ENCODE assay signal across 8 mouse cellular contexts in the genomic region with DNA sequence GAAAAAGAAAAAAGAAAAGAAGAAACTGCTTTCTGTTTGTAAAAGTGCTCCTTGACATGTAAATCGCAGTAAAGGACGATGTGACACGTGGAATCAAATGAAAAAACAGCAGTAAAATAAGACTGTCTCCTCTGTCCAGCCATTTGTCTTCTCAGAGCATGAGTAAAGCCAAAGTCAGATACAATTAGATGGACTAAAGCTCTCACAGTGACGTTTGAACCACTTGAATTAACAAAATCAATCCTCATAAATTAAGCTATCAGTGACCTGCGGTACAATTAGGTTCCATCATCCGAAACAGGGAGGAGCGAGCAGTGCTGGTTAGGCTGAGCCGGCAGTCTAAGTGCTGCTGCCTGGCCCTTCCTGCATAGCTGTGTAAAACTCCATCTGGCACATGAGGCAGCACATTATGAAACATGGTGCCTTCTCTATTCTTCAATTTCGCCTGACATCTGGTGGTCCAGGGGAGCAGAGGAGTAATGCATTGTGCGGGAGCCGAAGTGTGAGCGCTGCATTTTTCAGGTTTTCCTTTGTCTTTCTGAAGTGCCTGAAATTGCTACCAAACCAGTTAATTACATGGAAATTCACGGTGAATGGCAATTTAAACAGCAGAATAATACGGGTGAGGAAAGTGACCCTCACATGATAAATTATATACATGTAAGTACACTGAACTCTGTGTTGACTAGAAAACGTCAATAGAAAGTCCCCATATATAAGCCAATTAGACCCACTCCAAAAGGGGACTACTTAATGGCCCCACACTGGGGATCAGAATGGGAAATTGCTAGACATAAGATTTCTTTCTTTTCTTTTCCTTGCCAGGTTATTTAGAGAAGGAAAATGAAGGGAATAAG.
DNase-seq lines count a peak whose midpoint lies in the region; ATAC-seq and TF ChIP-seq lines count a peak whose summit lies in the region.

No protein-coding gene starts in this region.

- H3K27me3 ChIP-seq in kidney, adult 2 months (replicated peaks; ENCODE audit: control insufficient read depth, insufficient read depth, low read length), result no peaks in the 10 kb centered on the region; the same call in 1 of the 2 replicates
- H3K27me3 ChIP-seq in kidney, embryonic 16.5 days (ENCODE audit: insufficient read depth, low read length), result no peaks in the 10 kb centered on the region
- no peaks in the 10 kb centered on the region for H3K27me3 ChIP-seq in limb, embryonic 12.5 days

- ATAC-seq in kidney, embryonic 16.5 days (ENCODE audit: low FRiP score, low TSS enrichment), result peak; percentile 42; the same call in 1 of the 2 replicates
- ATAC-seq in limb, embryonic 12.5 days (ENCODE audit: insufficient number of reproducible peaks, insufficient read depth, low FRiP score, low TSS enrichment, low read depth), result peak; percentile 56; the same call in 1 of the 2 replicates

- TF ChIP-seq CTCF in kidney, adult 2 months (conservative IDR thresholded peaks at IDR 0.05; ENCODE audit: insufficient read depth, insufficient read length, low read depth, low read length), result no peak

- H3K9me3 ChIP-seq in kidney, embryonic 16.5 days (ENCODE audit: low read length), result no peaks in the 10 kb centered on the region
- no peaks in the 10 kb centered on the region for H3K9me3 ChIP-seq in limb, embryonic 12.5 days

- DNase-seq in kidney, adult 2 months, result peak; percentile 3
- DNase-seq in kidney, adult 18-20 months, result no peak
- DNase-seq in right cerebral cortex, postnatal 14 days, result peak; percentile 22
- DNase-seq in B cell, adult 2 months, result no peak
- no peak for DNase-seq in heart, postnatal 36 days
- DNase-seq in urinary bladder, adult 18-20 months (ENCODE audit: low spot score in 2 of 2), result no peak

- intact Hi-C loops in heart, postnatal 36 days (cut with DNase I), result no loop called here

- H3K4me1 ChIP-seq in kidney, adult 2 months (ENCODE audit: control insufficient read depth, insufficient read depth, low read length), result no peaks in the 10 kb centered on the region
- no peaks in the 10 kb centered on the region for H3K4me1 ChIP-seq in kidney, embryonic 16.5 days (ENCODE audit: insufficient read depth, low read length)
- peaks cover 26% of the 10 kb centered on the region for H3K4me1 ChIP-seq in limb, embryonic 12.5 days (replicated peaks)

- H3K9ac ChIP-seq in kidney, embryonic 16.5 days (replicated peaks; ENCODE audit: low read length), result no peak overlapping the region
- H3K9ac ChIP-seq in limb, embryonic 12.5 days (replicated peaks), result no peak overlapping the region

- TF ChIP-seq POLR2A in kidney, adult 2 months (IDR thresholded peaks at IDR 0.05; ENCODE audit: low read depth, low read length), result no peak

- no peak overlapping the region for H3K27ac ChIP-seq in kidney, adult 2 months (ENCODE audit: insufficient read depth, low read depth, low read length)
- no peak overlapping the region for H3K27ac ChIP-seq in kidney, embryonic 16.5 days (ENCODE audit: low read length)
- no peak overlapping the region for H3K27ac ChIP-seq in limb, embryonic 12.5 days

- WGBS in kidney, adult 2 months, result 48% methylated on average over 15 of the region's 15 CpGs
- 39% methylated on average over 15 of the region's 15 CpGs for WGBS in kidney, embryonic 16.5 days
- 25% methylated on average over 15 of the region's 15 CpGs for WGBS in limb, embryonic 12.5 days

- H3K4me3 ChIP-seq in kidney, adult 2 months (ENCODE audit: insufficient read depth, low read depth, low read length), result no peak overlapping the region
- H3K4me3 ChIP-seq in kidney, embryonic 16.5 days (ENCODE audit: low read length), result no peak overlapping the region
- no peak overlapping the region for H3K4me3 ChIP-seq in limb, embryonic 12.5 days (replicated peaks)

- H3K36me3 ChIP-seq in kidney, adult 2 months (ENCODE audit: control insufficient read depth, insufficient read depth, low read length), result no peaks in the 10 kb centered on the region
- H3K36me3 ChIP-seq in kidney, embryonic 16.5 days (ENCODE audit: insufficient read depth, low read length), result no peaks in the 10 kb centered on the region
- H3K36me3 ChIP-seq in limb, embryonic 12.5 days, result no peaks in the 10 kb centered on the region

- no peak overlapping the region for H3K4me2 ChIP-seq in kidney, embryonic 16.5 days (replicated peaks; ENCODE audit: low read depth, low read length)
- peak overlapping the region; percentile 34 for H3K4me2 ChIP-seq in limb, embryonic 12.5 days

Comparison
In these comparisons a context has a peak if more than half of its experiments do, and no peak if none do; other contexts are left out.
1. DNase-seq: peak in kidney, adult 2 months (single experiment) and right cerebral cortex, postnatal 14 days (single experiment); none in kidney, adult 18-20 months (single experiment), B cell, adult 2 months (0 of 2), heart, postnatal 36 days (0 of 2) and urinary bladder, adult 18-20 months (0 of 2).